In genomic region chr7:4906466-4906950, GRCm38 (mm10) we compare ENCODE assay signal across 33 mouse cellular contexts. TPM values are rescaled to one million over a fixed set of nuclear protein-coding genes. Genes with fewer than 3 reads are reported as not detected.
DNase-seq lines count a peak whose midpoint lies in the region; ATAC-seq and TF ChIP-seq lines count a peak whose summit lies in the region.
"Had no signal": no experiment of that assay in that cellular context is flagged by ENCODE, and none has a peak within 500 bp of the region (broad histone marks: within the 10 kb centered on the region; RNA-seq: fewer than 3 reads in every experiment).

TSS of gene Gm36210 (minus strand) at chr7:4906516.

- TF ChIP-seq CTCF in forebrain, postnatal 0 days (IDR thresholded peaks at IDR 0.05; ENCODE audit: low read depth), result no peak
- no peak for TF ChIP-seq CTCF in hindbrain, postnatal 0 days (IDR thresholded peaks at IDR 0.05; ENCODE audit: low read depth)

- in situ Hi-C loops in ES-E14 (cut with MboI; ENCODE audit: low sequenced_read_pairs in 2 of 2, unreplicated experiment in 2 of 2), result no loop called here

- 0 out of 2 replicates have a peak within 1 kb of the TSS, but pooled peaks have one; percentile 47 for H3K27ac ChIP-seq in forebrain, embryonic 12.5 days
- no peak within 1 kb of the TSS for H3K27ac ChIP-seq in forebrain, postnatal 0 days (ENCODE audit: low read depth, low read length)
- no peak within 1 kb of the TSS for H3K27ac ChIP-seq in hindbrain, embryonic 12.5 days
- H3K27ac ChIP-seq in hindbrain, postnatal 0 days, result no peak within 1 kb of the TSS
- H3K27ac ChIP-seq in ES-E14 (ENCODE audit: insufficient read depth, low read depth, low read length, poor library complexity, severe bottlenecking), result no peak within 1 kb of the TSS; the same call in 1 of the 2 replicates
- no peak within 1 kb of the TSS for H3K27ac ChIP-seq in embryonic facial prominence, embryonic 15.5 days (replicated peaks)
- H3K27ac ChIP-seq: gastrocnemius, adult 2 months; heart, adult 2 months; intestine, embryonic 15.5 days; layer of hippocampus, adult 2 months; left cerebral cortex, adult 2 months; liver, embryonic 13.5 days; macrophage; midbrain, embryonic 15.5 days; neural tube, embryonic 15.5 days had no signal

- peak within 1 kb of the TSS; percentile 13; the same call in 1 of the 2 replicates for H3K9ac ChIP-seq in forebrain, embryonic 12.5 days
- H3K9ac ChIP-seq in forebrain, postnatal 0 days, result no peak within 1 kb of the TSS
- no peak within 1 kb of the TSS for H3K9ac ChIP-seq in hindbrain, embryonic 12.5 days
- no peak within 1 kb of the TSS for H3K9ac ChIP-seq in hindbrain, postnatal 0 days (replicated peaks; ENCODE audit: low read length)
- peak within 1 kb of the TSS; percentile 17; the same call in 1 of the 2 replicates for H3K9ac ChIP-seq in ES-E14 (ENCODE audit: insufficient read depth, low read depth, low read length, poor library complexity, severe bottlenecking)
- peak within 1 kb of the TSS; percentile 1; the same call in 1 of the 2 replicates for H3K9ac ChIP-seq in embryonic facial prominence, embryonic 15.5 days
- H3K9ac ChIP-seq: intestine, embryonic 15.5 days; liver, embryonic 13.5 days; midbrain, embryonic 15.5 days; neural tube, embryonic 15.5 days had no signal

- peak within 1 kb of the TSS; percentile 2; the same call in 1 of the 2 replicates for H3K4me2 ChIP-seq in forebrain, embryonic 12.5 days
- no peak within 1 kb of the TSS for H3K4me2 ChIP-seq in forebrain, postnatal 0 days (ENCODE audit: low read depth)
- H3K4me2 ChIP-seq in hindbrain, embryonic 12.5 days (replicated peaks), result no peak within 1 kb of the TSS
- no peak within 1 kb of the TSS for H3K4me2 ChIP-seq in hindbrain, postnatal 0 days (ENCODE audit: low read depth, low read length)
- H3K4me2 ChIP-seq in embryonic facial prominence, embryonic 15.5 days (replicated peaks), result no peak within 1 kb of the TSS
- H3K4me2 ChIP-seq: intestine, embryonic 15.5 days; liver, embryonic 13.5 days; midbrain, embryonic 15.5 days; neural tube, embryonic 15.5 days had no signal

- WGBS in forebrain, embryonic 12.5 days, result 9% methylated on average over 10 of the region's 10 CpGs
- WGBS in forebrain, postnatal 0 days, result 2% methylated on average over 10 of the region's 10 CpGs
- WGBS in hindbrain, embryonic 12.5 days, result 68% methylated on average over 10 of the region's 10 CpGs
- 61% methylated on average over 10 of the region's 10 CpGs for WGBS in hindbrain, postnatal 0 days
- WGBS in embryonic facial prominence, embryonic 15.5 days, result 64% methylated on average over 10 of the region's 10 CpGs

- no peaks in the 10 kb centered on the region for H3K36me3 ChIP-seq in forebrain, embryonic 12.5 days (replicated peaks)
- no peaks in the 10 kb centered on the region for H3K36me3 ChIP-seq in forebrain, postnatal 0 days (ENCODE audit: insufficient read depth)
- no peaks in the 10 kb centered on the region for H3K36me3 ChIP-seq in hindbrain, embryonic 12.5 days
- H3K36me3 ChIP-seq in hindbrain, postnatal 0 days (ENCODE audit: insufficient read depth, low read length), result no peaks in the 10 kb centered on the region
- H3K36me3 ChIP-seq in ES-E14 (ENCODE audit: control insufficient read depth, insufficient read depth, low read length, poor library complexity, severe bottlenecking), result peaks cover 28% of the 10 kb centered on the region
- H3K36me3 ChIP-seq in embryonic facial prominence, embryonic 15.5 days, result no peaks in the 10 kb centered on the region
- H3K36me3 ChIP-seq: intestine, embryonic 15.5 days; liver, embryonic 13.5 days; midbrain, embryonic 15.5 days; neural tube, embryonic 15.5 days had no signal

- peaks cover 7% of the 10 kb centered on the region; the same call in 1 of the 2 replicates for H3K4me1 ChIP-seq in forebrain, embryonic 12.5 days
- no peaks in the 10 kb centered on the region for H3K4me1 ChIP-seq in forebrain, postnatal 0 days (ENCODE audit: insufficient read depth)
- no peaks in the 10 kb centered on the region for H3K4me1 ChIP-seq in hindbrain, embryonic 12.5 days
- H3K4me1 ChIP-seq in hindbrain, postnatal 0 days (ENCODE audit: insufficient read depth, low read length), result no peaks in the 10 kb centered on the region
- peaks cover 0 to 22% of the 10 kb centered on the region in 2 experiments; a peak in 3 of 4 replicates for H3K4me1 ChIP-seq in ES-E14 (ENCODE audit: control insufficient read depth in 2 of 2, insufficient read depth in 2 of 2, low read length in 2 of 2, poor library complexity in 1 of 2)
- H3K4me1 ChIP-seq in embryonic facial prominence, embryonic 15.5 days, result no peaks in the 10 kb centered on the region
- H3K4me1 ChIP-seq: intestine, embryonic 15.5 days; liver, embryonic 13.5 days; midbrain, embryonic 15.5 days; neural tube, embryonic 15.5 days had no signal

- 0 out of 2 replicates have a peak, but pooled peaks cover 3% of the 10 kb centered on the region for H3K27me3 ChIP-seq in forebrain, embryonic 12.5 days
- no peaks in the 10 kb centered on the region for H3K27me3 ChIP-seq in forebrain, postnatal 0 days (ENCODE audit: insufficient read depth, low read length)
- no peaks in the 10 kb centered on the region for H3K27me3 ChIP-seq in hindbrain, embryonic 12.5 days
- H3K27me3 ChIP-seq in hindbrain, postnatal 0 days (ENCODE audit: insufficient read depth, low read length), result no peaks in the 10 kb centered on the region
- H3K27me3 ChIP-seq in embryonic facial prominence, embryonic 15.5 days, result no peaks in the 10 kb centered on the region
- H3K27me3 ChIP-seq: intestine, embryonic 15.5 days; midbrain, embryonic 15.5 days; neural tube, embryonic 15.5 days had no signal

- peak; percentile 30; the same call in 1 of the 2 replicates for ATAC-seq in forebrain, embryonic 12.5 days (ENCODE audit: low FRiP score)
- ATAC-seq in forebrain, postnatal 0 days, result no peak
- ATAC-seq in hindbrain, embryonic 12.5 days (ENCODE audit: low FRiP score), result 0 out of 2 replicates have a peak, but pooled peaks have one; percentile 29
- no peak for ATAC-seq in hindbrain, postnatal 0 days
- ATAC-seq in embryonic facial prominence, embryonic 15.5 days (ENCODE audit: insufficient number of reproducible peaks, low FRiP score, low TSS enrichment, low read depth), result no peak
- ATAC-seq: CD4-positive, CD25-positive, alpha-beta regulatory T cell, adult 4 months; hindbrain, embryonic 16.5 days; intestine, embryonic 15.5 days; lung, postnatal 0 days; midbrain, embryonic 15.5 days had no signal

- no peak within 1 kb of the TSS for H3K4me3 ChIP-seq in forebrain, embryonic 12.5 days (replicated peaks)
- no peak within 1 kb of the TSS for H3K4me3 ChIP-seq in forebrain, postnatal 0 days (ENCODE audit: low read depth, low read length)
- H3K4me3 ChIP-seq in hindbrain, embryonic 12.5 days, result no peak within 1 kb of the TSS
- no peak within 1 kb of the TSS for H3K4me3 ChIP-seq in hindbrain, postnatal 0 days (ENCODE audit: low read length)
- no peak within 1 kb of the TSS for H3K4me3 ChIP-seq in ES-E14 (ENCODE audit: insufficient read depth in 1 of 2, low read depth in 1 of 2, low read length in 2 of 2, poor library complexity in 1 of 2, severe bottlenecking in 1 of 2)
- no peak within 1 kb of the TSS for H3K4me3 ChIP-seq in embryonic facial prominence, embryonic 15.5 days (replicated peaks)
- H3K4me3 ChIP-seq: gastrocnemius, adult 2 months; heart, adult 2 months; intestine, embryonic 15.5 days; layer of hippocampus, adult 2 months; left cerebral cortex, adult 2 months; liver, embryonic 13.5 days; midbrain, embryonic 15.5 days; neural tube, embryonic 15.5 days had no signal

- DNase-seq in forebrain, postnatal 0 days, result no peak
- DNase-seq in hindbrain, postnatal 0 days (ENCODE audit: low spot score), result no peak
- no peak for DNase-seq in ES-E14 (ENCODE audit: low read depth, low spot score)
- no peak for DNase-seq in adrenal gland, adult 8-10 months
- DNase-seq: adrenal gland, postnatal 10 days; cerebellum, adult 11 months; cerebellum, postnatal 10 days; gastrocnemius, adult 2 months; gastrocnemius, postnatal 36 days; heart, adult 2 months; heart, postnatal 4 days; kidney, adult 2 months; kidney, postnatal 36 days; liver, embryonic 13.5 days; lung, adult 18-20 months; right cerebral cortex, adult 18-20 months; spleen, adult 18-20 months; thymus, postnatal 14 days had no signal

- no peaks in the 10 kb centered on the region for H3K9me3 ChIP-seq in forebrain, embryonic 12.5 days
- H3K9me3 ChIP-seq in forebrain, postnatal 0 days (ENCODE audit: low read length), result no peaks in the 10 kb centered on the region
- H3K9me3 ChIP-seq in hindbrain, embryonic 12.5 days (replicated peaks), result no peaks in the 10 kb centered on the region
- H3K9me3 ChIP-seq in hindbrain, postnatal 0 days (ENCODE audit: low read length), result no peaks in the 10 kb centered on the region
- no peaks in the 10 kb centered on the region for H3K9me3 ChIP-seq in ES-E14 (ENCODE audit: control insufficient read depth, insufficient read depth, low read depth, low read length)
- H3K9me3 ChIP-seq in embryonic facial prominence, embryonic 15.5 days (replicated peaks), result no peaks in the 10 kb centered on the region
- H3K9me3 ChIP-seq: intestine, embryonic 15.5 days; liver, embryonic 13.5 days; midbrain, embryonic 15.5 days; neural tube, embryonic 15.5 days had no signal

TF ChIP-seq in ES-E14, 5 proteins besides CTCF, POLR2A, EP300 and RAD21:
- TF ChIP-seq ZNF384 (IDR thresholded peaks at IDR 0.05; ENCODE audit: low read depth, low read length) (no peak), CHD2 (IDR thresholded peaks at IDR 0.05; ENCODE audit: low read depth, low read length) (no peak), ZC3H11A (IDR thresholded peaks at IDR 0.05; ENCODE audit: borderline replicate concordance, low read depth, low read length) (no peak), MAFK (IDR thresholded peaks at IDR 0.05; ENCODE audit: insufficient read depth, low read depth, low read length) (no peak), HCFC1 (IDR thresholded peaks at IDR 0.05; ENCODE audit: borderline replicate concordance, insufficient read depth, low read length) (no peak)

RNA-seq across cellular contexts. Expression of gene Gm36210, which starts in this region (rescaled TPM):
- polyA plus RNA-seq in forebrain, embryonic 12.5 days (2016; fragmentation: Nextera tagmentation; extraction: Ambion mirVana), result 0.24 and 0.41 TPM in 2 replicates
- 0.48 and 0.85 TPM in 2 replicates for total RNA-seq in forebrain, postnatal 0 days (2014; rRNA removed)
- 0.29 and 0.47 TPM in 2 replicates for polyA plus RNA-seq in forebrain, postnatal 0 days (2015; fragmentation: Nextera tagmentation; extraction: Ambion mirVana)
- polyA plus RNA-seq in hindbrain, embryonic 12.5 days (2016; fragmentation: Nextera tagmentation; extraction: Ambion mirVana), result not detected in 2 replicates
- total RNA-seq in hindbrain, postnatal 0 days (2014; rRNA removed), result 0.31 and 3.3 TPM in 2 replicates
- polyA plus RNA-seq in hindbrain, postnatal 0 days (2015; fragmentation: Nextera tagmentation; extraction: Ambion mirVana), result 0.30 and 0.45 TPM in 2 replicates
- 1.6 and 2.2 TPM in 2 replicates for total RNA-seq in ES-E14 (2012; rRNA removed)
- polyA plus RNA-seq in embryonic facial prominence, embryonic 15.5 days (2015; fragmentation: Nextera tagmentation; extraction: Ambion mirVana), result not detected in 2 replicates
- total RNA-seq in adrenal gland, adult 8-10 months (2022), result under 1 TPM in 1 of 4 experiments, not detected in 3; 0.26 TPM
- total RNA-seq: adrenal gland, postnatal 10 days; common myeloid progenitor, adult 5-6 weeks; heart, postnatal 4 days; megakaryocyte-erythroid progenitor cell, adult 5-6 weeks had no signal
- polyA plus RNA-seq: CD4-positive, CD25-positive, alpha-beta regulatory T cell, adult 4 months; intestine, embryonic 15.5 days; kidney, embryonic 16.5 days; lung, postnatal 0 days; macrophage had no signal

Comparison
In these comparisons a context has a peak if more than half of its experiments do, and no peak if none do; other contexts are left out.
1. Peak in ATAC-seq, H3K27ac ChIP-seq, H3K9ac ChIP-seq and H3K4me2 ChIP-seq in forebrain, embryonic 12.5 days; RNA of the gene not detected or under 1 TPM.
2. Peak in ATAC-seq in hindbrain, embryonic 12.5 days; RNA of the gene not detected or under 1 TPM.
3. H3K9ac ChIP-seq: peak in ES-E14 (single experiment) and embryonic facial prominence, embryonic 15.5 days (single experiment); none in forebrain, postnatal 0 days (single experiment), hindbrain, embryonic 12.5 days (single experiment) and hindbrain, postnatal 0 days (single experiment).